Mouse (Mus musculus) embryonic facial prominence, embryonic 12.5 days (tissue): ENCODE measurements around the gene Pi4ka. TPM values are rescaled to one million over a fixed set of nuclear protein-coding genes. Genes with fewer than 3 reads are reported as not detected.

Experiments used
- ATAC-seq: fragments of 200-750 bp; cut with Nextera tagmentation; 2 replicates; pipeline ENCODE4 v1.8.0; 2017; ENCODE audit not compliant: insufficient number of reproducible peaks, insufficient read depth, low FRiP score, low TSS enrichment
- H3K27ac ChIP-seq: fragments of 300-500 bp; sonication (generic); 2 replicates; pipeline ENCODE4 v1.5.1; 2016; ENCODE audit warnings: mild to moderate bottlenecking
- H3K27me3 ChIP-seq: fragments of 300-500 bp; sonication (generic); 2 replicates; pipeline ENCODE4 v1.6.1; 2016; ENCODE audit warnings: mild to moderate bottlenecking, moderate library complexity
- H3K36me3 ChIP-seq: fragments of 300-500 bp; sonication (generic); 2 replicates; pipeline ENCODE4 v1.6.1; 2016; ENCODE audit warnings: mild to moderate bottlenecking
- H3K4me1 ChIP-seq: fragments of 300-500 bp; sonication (generic); 2 replicates; pipeline ENCODE4 v1.6.1; 2016
- H3K4me2 ChIP-seq: fragments of 300-500 bp; sonication (generic); replicated peaks from 2 replicates; pipeline ENCODE4 v1.6.1; 2016; ENCODE audit warnings: mild to moderate bottlenecking, moderate library complexity
- H3K4me3 ChIP-seq: fragments of 300-500 bp; sonication (generic); 2 replicates; pipeline ENCODE4 v1.5.1; 2016; ENCODE audit warnings: mild to moderate bottlenecking
- H3K9ac ChIP-seq: fragments of 300-500 bp; sonication (generic); 2 replicates; pipeline ENCODE4 v1.6.1; 2016; ENCODE audit warnings: mild to moderate bottlenecking, moderate library complexity
- H3K9me3 ChIP-seq: fragments of 300-500 bp; sonication (generic); 2 replicates; pipeline ENCODE4 v1.6.1; 2016; ENCODE audit warnings: mild to moderate bottlenecking, moderate library complexity
- WGBS: fragments of 180-500 bp; shearing (Covaris S2); methylation state at CpG from one replicate; pipeline ENCODE4 v1.1.7; 2016; 5-methylcytosine and 5-hydroxymethylcytosine counted together
- polyA plus RNA-seq: library from polyadenylated mRNA; unstranded; fragments of >200 nt; fragmentation: Nextera tagmentation; extraction: Ambion mirVana; gene quantifications from 2 replicates; pipeline ENCODE4 v1.2.1, GENCODE M21; 2016

Pi4ka gene
- polyA plus RNA-seq, 1 experiment from 2014 or later: 44.6 TPM

DNA sequence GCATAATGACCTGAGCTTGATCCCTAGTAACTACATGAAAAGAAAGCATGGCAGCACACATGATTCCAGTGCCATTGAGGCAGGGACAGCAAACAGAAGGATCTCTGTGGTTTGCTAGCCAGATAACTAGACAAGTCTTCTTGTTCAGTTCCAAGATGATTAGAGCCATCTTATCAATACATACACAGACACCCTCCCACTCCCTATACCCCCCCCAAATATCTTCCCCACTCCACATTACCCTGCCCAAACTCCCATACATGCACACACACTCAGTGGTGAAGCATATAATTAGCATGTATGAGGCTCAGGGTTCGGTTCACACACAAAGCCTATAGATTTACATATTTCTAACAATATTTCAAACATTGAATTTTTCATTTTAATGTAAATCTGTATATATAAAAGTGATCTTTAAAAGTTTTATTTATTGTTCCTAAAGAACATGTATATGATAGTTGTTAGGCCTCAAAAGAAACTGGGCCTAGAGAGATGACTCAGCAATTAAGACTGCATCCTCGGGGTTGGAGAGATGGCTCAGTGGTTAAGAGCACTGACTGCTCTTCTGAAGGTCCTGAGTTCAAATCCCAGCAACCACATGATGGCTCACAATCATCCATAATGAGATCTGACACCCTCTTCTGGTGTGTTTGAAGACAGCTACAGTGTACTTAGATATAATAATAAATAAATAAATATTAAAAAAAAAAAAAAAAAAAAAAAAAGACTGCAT lies 22.4 kb downstream of the Pi4ka start:
- no peak for ATAC-seq
- Histone ChIP-seq H3K4me3 (no peak overlapping the region), H3K36me3 (peaks cover 13% of the 10 kb centered on the region; the same call in 1 of the 2 replicates), H3K4me1 (no peaks in the 10 kb centered on the region), H3K9me3 (no peaks in the 10 kb centered on the region), H3K9ac (no peak overlapping the region), H3K4me2 (no peak overlapping the region), H3K27me3 (no peaks in the 10 kb centered on the region), H3K27ac (no peak overlapping the region)
- WGBS: 88% methylated on average over 2 of the region's 2 CpGs

DNA sequence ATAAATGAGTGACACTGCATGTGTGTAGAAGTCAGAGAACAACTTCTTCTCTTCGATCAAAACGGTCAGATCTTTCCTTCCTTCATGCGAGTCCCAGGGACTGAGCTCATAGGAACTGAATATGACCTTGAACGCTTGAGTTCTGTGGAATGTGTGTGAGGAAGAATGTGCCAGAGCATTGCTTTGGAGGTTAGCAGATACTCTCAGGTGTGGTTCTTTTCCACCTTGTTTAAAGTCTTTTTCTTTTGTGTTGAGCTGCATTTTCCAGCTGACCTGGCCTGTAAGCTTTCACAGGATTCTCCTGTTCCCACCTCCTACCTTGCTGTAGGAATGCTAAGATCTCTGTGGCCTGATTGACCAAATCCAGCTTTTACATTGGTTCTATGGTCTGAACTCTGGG lies 23.8 kb downstream of the Pi4ka start:
- H3K9ac ChIP-seq: no peak overlapping the region
- WGBS: 91% methylated on average over 4 of the region's 4 CpGs
- no peaks in the 10 kb centered on the region for H3K27me3 ChIP-seq
- no peaks in the 10 kb centered on the region for H3K4me1 ChIP-seq
- ATAC-seq: no peak
- no peak overlapping the region for H3K4me3 ChIP-seq
- H3K9me3 ChIP-seq: no peaks in the 10 kb centered on the region
- no peak overlapping the region for H3K27ac ChIP-seq
- no peak overlapping the region for H3K4me2 ChIP-seq
- peaks cover 16% of the 10 kb centered on the region; the same call in 1 of the 2 replicates for H3K36me3 ChIP-seq

DNA sequence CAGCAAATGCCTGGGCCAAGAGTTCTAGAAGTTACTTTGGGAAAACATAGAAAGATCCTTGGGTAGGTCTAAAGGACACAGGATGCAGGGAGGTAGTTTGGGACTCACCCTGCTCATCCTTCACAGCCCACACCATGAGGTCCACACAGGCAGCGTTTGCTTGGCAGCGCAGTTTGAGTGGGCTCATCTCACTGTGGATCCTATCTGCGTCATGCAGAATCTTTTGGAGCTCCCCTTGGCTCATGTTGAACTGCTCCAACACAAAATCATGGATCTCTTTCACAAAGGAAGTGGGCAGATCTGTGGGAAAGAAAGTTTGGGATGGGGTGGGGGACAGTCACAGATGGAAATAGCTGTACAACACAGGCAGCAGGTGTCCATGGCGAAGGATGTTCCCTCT lies 47.3 kb downstream of the Pi4ka start:
- Histone ChIP-seq H3K4me2 (no peak overlapping the region), H3K4me1 (no peaks in the 10 kb centered on the region), H3K9me3 (no peaks in the 10 kb centered on the region), H3K27ac (no peak overlapping the region), H3K4me3 (no peak overlapping the region), H3K36me3 (peaks cover 48% of the 10 kb centered on the region), H3K9ac (no peak overlapping the region), H3K27me3 (no peaks in the 10 kb centered on the region)
- no peak for ATAC-seq
- WGBS: 87% methylated on average over 4 of the region's 4 CpGs

DNA sequence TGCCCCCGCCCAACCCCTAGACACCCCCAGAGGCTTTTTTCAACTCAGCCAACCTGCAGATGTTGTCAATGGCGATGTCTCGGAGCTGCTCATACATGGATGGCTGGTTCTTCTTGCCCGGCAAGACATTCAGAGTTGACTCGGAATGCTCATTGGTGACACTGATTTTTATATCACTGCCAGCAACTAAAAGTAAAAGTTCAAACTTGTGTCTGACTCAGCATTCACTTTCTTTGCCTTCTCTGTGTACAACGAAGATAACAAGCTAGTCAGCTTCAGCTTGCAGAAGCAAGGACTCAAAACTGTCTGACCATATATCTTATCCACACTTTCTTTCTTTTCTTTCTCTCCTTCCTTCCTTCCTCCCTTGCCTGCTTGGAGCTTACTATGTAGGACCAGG lies 50.1 kb downstream of the Pi4ka start:
- peaks cover 56% of the 10 kb centered on the region for H3K36me3 ChIP-seq
- WGBS: 92% methylated on average over 6 of the region's 6 CpGs

GRCm38 (mm10) chr16:17346766-17347165 lies 59.3 kb downstream of the Pi4ka start:
- Histone ChIP-seq H3K4me1 (no peaks in the 10 kb centered on the region), H3K4me2 (no peak overlapping the region), H3K4me3 (no peak overlapping the region), H3K27me3 (no peaks in the 10 kb centered on the region), H3K27ac (no peak overlapping the region), H3K9ac (no peak overlapping the region), H3K9me3 (no peaks in the 10 kb centered on the region), H3K36me3 (peaks cover 43% of the 10 kb centered on the region)
- no peak for ATAC-seq
- 71% methylated on average over 1 of the region's 1 CpGs for WGBS

More for the DNA sequence above, 50.1 kb downstream of the Pi4ka start:
- Histone ChIP-seq H3K27me3 (no peaks in the 10 kb centered on the region), H3K4me1 (no peaks in the 10 kb centered on the region), H3K4me3 (no peak overlapping the region), H3K9ac (no peak overlapping the region), H3K4me2 (no peak overlapping the region), H3K27ac (no peak overlapping the region), H3K9me3 (no peaks in the 10 kb centered on the region)
- ATAC-seq: no peak

DNA sequence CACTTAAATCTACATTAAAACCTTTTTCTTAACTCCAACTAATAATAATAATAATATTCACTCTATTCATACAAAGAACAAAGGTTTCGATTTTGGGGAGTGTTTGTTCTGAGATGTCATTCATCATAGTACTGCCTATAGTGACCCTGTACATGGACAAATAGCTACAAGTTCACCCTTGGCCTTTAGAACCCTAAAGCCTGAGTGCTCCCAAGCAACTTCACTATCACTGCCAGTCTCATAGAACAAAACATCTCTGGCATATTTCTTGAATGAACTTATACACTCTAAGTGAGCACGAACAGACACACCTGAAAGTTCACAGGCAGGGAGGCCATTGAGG lies 60.3 kb downstream of the Pi4ka start:
- H3K27me3 ChIP-seq: no peaks in the 10 kb centered on the region
- WGBS: 85% methylated on average over 2 of the region's 2 CpGs
- no peak overlapping the region for H3K27ac ChIP-seq
- no peak overlapping the region for H3K9ac ChIP-seq
- no peak for ATAC-seq
- H3K4me2 ChIP-seq: no peak overlapping the region
- peaks cover 33% of the 10 kb centered on the region for H3K36me3 ChIP-seq
- no peaks in the 10 kb centered on the region for H3K4me1 ChIP-seq
- H3K9me3 ChIP-seq: no peaks in the 10 kb centered on the region
- no peak overlapping the region for H3K4me3 ChIP-seq

DNA sequence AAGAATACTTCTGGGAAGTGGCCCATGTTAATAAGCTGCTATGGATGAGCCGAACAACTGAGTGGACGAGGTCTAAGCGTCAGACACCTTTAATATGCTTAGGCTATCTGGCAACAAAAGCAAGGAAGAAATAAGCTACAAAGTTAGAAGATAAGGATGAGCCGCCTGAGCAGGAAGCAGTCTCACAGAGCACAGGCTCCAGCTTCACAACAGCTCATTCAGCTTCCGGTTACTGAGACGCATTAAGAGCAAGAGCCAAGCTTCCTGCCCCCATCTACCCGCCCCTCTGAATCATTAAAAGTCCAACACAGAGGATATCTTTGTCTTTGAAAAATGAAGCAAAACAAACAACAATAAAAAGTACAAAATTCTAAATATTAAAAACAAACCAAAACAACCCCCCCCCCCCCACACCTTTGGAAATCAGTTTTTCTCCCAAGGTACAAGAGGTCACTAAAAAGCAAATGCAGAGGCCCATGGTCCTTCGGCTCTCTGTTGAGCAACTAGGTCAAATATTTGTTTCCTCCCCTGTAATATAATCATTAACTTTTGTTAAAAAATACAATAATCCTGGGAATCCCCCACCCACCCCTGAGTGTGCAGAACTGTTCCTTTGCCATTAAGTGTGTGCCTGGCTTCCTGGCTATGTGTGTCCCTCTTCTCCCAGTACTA lies 60.8 kb downstream of the Pi4ka start:
- no peaks in the 10 kb centered on the region for H3K27me3 ChIP-seq
- ATAC-seq: no peak
- H3K9ac ChIP-seq: no peak overlapping the region
- no peaks in the 10 kb centered on the region for H3K9me3 ChIP-seq
- H3K4me2 ChIP-seq: no peak overlapping the region
- 79% methylated on average over 8 of the region's 8 CpGs for WGBS
- H3K27ac ChIP-seq: no peak overlapping the region
- peaks cover 28% of the 10 kb centered on the region for H3K36me3 ChIP-seq
- no peak overlapping the region for H3K4me3 ChIP-seq
- H3K4me1 ChIP-seq: no peaks in the 10 kb centered on the region

DNA sequence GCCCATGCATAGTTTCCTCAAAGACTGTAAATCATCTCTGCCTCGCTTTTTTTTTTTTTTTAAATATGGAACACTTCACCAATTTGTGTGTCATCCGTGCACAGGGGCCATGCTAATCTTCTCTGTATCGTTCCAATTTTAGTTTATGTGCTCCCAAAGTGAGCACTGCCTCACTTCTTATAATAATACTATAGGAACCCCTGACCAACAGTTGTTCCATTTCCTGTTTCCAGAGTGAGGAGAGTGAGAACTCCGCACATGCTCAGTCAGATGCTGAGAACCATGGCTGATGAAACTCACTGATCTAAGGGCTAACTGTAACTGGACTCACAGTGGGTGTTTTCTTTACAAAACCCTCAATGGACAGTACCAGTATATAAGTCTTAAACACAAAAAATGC lies 64.3 kb downstream of the Pi4ka start:
- Histone ChIP-seq H3K4me3 (no peak overlapping the region), H3K27ac (no peak overlapping the region), H3K4me2 (no peak overlapping the region), H3K27me3 (no peaks in the 10 kb centered on the region), H3K9me3 (no peaks in the 10 kb centered on the region), H3K4me1 (no peaks in the 10 kb centered on the region), H3K36me3 (peaks cover 12% of the 10 kb centered on the region; the same call in 1 of the 2 replicates), H3K9ac (no peak overlapping the region)
- 83% methylated on average over 4 of the region's 4 CpGs for WGBS
- ATAC-seq: no peak

DNA sequence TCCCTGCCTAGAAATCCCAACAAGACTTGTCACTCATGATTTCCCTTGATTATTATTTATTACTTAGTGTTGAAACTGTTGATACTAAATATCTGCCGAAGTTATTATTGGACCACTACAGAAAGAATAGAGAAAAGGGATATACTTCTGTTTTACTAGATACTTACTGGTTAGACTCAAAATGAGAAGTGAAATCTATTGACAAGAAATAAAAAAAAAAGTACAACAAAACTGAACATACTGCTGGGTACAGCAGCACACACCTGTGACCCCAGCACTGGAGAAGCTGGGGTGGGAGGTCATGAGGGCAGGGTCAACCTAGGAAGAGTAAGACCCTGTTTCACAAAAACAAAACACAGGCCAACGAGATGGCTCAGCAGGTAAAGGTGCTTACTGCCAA lies 65.4 kb downstream of the Pi4ka start:
- no peak overlapping the region for H3K27ac ChIP-seq
- no peaks in the 10 kb centered on the region for H3K4me1 ChIP-seq
- no peak overlapping the region for H3K4me3 ChIP-seq
- 98% methylated on average over 2 of the region's 2 CpGs for WGBS
- H3K9ac ChIP-seq: no peak overlapping the region
- ATAC-seq: no peak
- H3K4me2 ChIP-seq: no peak overlapping the region
- no peaks in the 10 kb centered on the region for H3K27me3 ChIP-seq
- H3K36me3 ChIP-seq: peaks cover 11% of the 10 kb centered on the region; the same call in 1 of the 2 replicates
- H3K9me3 ChIP-seq: no peaks in the 10 kb centered on the region

DNA sequence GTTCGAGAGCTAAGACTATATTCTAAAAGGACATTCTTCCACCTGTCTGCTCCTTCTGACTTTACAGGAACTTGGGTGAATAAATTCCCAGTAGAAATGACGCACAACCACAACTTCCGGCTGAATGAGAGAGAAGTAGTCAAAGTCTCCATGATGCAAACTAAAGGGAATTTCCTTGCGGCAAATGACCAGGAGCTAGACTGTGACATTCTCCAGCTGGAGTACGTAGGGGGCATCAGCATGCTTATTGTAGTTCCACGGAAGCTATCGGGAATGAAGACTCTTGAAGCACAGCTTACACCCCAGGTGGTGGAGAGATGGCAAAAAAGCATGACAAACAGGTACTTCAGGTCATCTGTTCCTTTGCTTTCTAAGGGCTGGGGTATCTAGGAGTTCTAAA lies 66.4 kb downstream of the Pi4ka start:
- H3K4me2 ChIP-seq: no peak overlapping the region
- ATAC-seq: no peak
- no peaks in the 10 kb centered on the region for H3K4me1 ChIP-seq
- no peaks in the 10 kb centered on the region for H3K9me3 ChIP-seq
- 89% methylated on average over 7 of the region's 7 CpGs for WGBS
- no peaks in the 10 kb centered on the region for H3K27me3 ChIP-seq
- H3K4me3 ChIP-seq: no peak overlapping the region
- H3K9ac ChIP-seq: no peak overlapping the region
- no peak overlapping the region for H3K27ac ChIP-seq
- H3K36me3 ChIP-seq: peaks cover 16% of the 10 kb centered on the region; the same call in 1 of the 2 replicates

- Histone ChIP-seq H3K27me3 (no peaks in the 10 kb centered on the region), H3K4me1 (no peaks in the 10 kb centered on the region), H3K9me3 (no peaks in the 10 kb centered on the region), H3K27ac (no peak overlapping the region), H3K4me3 (no peak overlapping the region), H3K36me3 (0 out of 2 replicates have a peak, but pooled peaks cover 9% of the 10 kb centered on the region), H3K9ac (no peak overlapping the region), H3K4me2 (no peak overlapping the region)
- WGBS: 58% methylated on average over 1 of the region's 1 CpGs
- no peak for ATAC-seq
Observed at GRCm38 (mm10) chr16:17336089-17336488, 70.0 kb downstream of the Pi4ka start.

GRCm38 (mm10) chr16:17334574-17334973 lies 71.5 kb downstream of the Pi4ka start:
- Histone ChIP-seq H3K9ac (no peak overlapping the region), H3K4me1 (no peaks in the 10 kb centered on the region), H3K27me3 (no peaks in the 10 kb centered on the region), H3K9me3 (no peaks in the 10 kb centered on the region), H3K4me3 (no peak overlapping the region), H3K4me2 (no peak overlapping the region), H3K27ac (no peak overlapping the region), H3K36me3 (0 out of 2 replicates have a peak, but pooled peaks cover 9% of the 10 kb centered on the region)
- no peak for ATAC-seq
